Mouse (Mus musculus): ENCODE measurements around the gene Col20a1.

Col20a1 gene

DNA sequence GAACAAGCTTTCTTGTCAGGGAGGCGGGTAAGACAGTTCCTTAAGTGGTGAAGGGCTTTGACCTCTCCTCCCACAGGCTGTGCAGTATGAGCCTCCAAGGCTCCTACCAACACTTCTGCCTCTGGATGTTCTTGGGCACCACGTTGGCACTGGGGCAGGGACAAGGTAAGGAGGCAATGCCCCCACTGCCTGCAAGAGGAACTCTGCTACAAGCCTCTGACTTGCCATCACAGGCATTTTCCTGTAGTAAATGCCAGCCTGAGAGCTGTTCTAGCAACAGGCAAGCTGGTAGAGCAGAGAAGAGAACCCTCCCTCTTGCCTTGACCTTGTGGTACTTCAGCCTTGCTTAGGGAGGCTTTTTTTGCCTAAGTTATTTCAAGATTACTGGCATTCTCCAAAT lies at the start of gene Col20a1:
TSS of gene Col20a1 (plus strand) at position 87 of the 400 bp plus-strand sequence.
- in situ Hi-C loops (cut with MseI, MboI) = no loop called here

DNA sequence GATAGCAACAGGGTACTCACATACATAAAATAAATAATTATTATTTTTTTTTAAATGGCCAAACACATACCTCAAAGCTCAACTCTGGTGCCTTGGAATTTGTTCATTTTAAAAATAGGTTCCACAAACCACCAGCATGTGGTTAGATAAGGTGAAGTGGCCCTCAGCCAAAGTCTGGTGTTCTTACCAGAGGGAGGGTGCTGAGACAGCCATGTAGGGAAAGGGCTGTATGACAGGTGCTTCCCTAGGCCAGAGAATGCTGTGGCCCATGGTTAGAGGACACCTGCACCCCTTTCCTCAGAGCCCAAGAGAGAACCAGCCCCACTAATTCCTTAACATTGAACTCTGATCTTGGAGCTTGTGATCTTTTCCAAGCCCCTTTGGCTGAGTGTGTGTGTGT lies 46.1 kb upstream of the Col20a1 start:
- in situ Hi-C loops (cut with MseI, MboI) = no loop called here

DNA sequence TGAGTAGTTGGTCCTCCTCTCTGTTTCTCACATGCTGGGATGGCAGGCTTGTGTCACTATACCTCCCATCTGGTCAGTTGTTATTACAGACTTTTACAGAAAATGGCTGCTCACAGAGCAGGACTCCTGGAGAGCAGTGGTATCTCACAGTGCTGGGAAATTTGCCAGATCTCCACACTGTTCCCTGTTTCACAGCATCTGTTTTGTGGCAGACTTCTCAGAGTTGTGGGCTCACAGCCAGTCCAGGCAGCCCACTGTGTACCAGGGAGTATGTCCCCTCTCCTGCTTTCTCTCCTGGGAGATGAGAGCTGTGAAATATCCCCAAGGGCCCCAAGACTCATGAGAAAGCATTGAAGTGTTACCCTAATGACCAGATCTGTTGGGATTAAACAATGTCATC lies 44.5 kb upstream of the Col20a1 start:
- in situ Hi-C loops (cut with MseI, MboI) = no loop called here

DNA sequence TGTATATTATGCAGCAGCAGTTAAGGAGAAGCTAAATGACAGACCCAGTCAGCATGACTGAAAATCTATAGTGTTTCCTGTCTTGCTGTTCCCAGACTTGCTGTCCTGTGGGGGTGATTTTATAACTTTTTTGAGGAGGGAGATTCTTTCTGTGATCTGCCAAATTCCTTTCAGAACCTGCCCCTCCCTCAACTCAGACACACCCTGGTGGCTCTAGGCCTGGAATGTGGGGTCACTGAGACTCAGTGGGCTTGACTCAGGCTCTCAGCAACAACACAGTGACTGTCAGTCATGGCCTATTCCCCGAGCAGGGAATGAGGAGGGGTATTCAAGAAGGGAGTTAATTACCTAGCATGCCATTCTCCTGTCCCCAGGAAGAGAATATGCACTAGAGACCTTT lies 36.4 kb upstream of the Col20a1 start:
- in situ Hi-C loops (cut with MseI, MboI) = no loop called here

DNA sequence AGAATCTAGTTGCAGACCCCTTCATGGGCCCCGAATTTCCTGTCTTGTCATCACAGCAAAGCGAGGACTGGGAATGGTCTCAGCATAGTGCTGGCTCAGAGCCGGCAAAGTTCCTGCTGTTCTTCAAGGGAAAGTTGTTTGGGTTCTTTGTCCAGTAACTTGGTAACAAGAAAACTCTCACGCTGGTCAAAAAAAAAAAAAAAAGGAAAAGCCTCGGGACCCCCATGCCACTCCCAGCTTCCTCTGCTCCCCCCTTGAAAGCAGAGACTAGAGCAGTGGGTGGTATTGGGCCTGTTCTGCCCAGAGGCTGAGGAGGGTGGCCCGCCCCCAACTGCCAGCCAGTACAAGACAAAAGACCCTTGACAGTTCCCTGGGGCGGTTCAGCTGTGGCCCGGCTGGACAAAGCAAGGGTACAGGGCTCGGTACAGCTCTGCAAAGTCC lies 33.6 kb upstream of the Col20a1 start:
- in situ Hi-C loops (cut with MseI, MboI) = no loop called here

DNA sequence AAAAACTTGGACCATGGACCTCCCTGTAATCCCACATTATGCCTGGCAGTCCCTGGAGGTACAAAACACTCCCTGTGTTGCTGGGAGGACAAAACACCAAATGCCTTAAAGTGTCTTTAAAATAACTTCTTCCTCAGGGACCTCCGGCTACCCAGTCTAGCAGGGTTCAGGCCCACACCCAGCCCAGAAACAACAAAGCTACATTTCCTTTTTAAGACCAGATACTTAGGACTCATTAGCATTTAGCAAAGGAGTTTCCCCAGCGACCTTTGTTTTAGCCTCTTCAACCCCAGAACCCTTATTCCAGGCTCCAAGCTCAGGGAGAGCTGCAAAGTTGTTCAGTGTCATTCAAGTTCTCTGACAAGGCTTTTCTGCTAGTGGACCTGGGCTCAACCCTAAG lies 32.7 kb upstream of the Col20a1 start:
- in situ Hi-C loops (cut with MseI, MboI) = no loop called here

DNA sequence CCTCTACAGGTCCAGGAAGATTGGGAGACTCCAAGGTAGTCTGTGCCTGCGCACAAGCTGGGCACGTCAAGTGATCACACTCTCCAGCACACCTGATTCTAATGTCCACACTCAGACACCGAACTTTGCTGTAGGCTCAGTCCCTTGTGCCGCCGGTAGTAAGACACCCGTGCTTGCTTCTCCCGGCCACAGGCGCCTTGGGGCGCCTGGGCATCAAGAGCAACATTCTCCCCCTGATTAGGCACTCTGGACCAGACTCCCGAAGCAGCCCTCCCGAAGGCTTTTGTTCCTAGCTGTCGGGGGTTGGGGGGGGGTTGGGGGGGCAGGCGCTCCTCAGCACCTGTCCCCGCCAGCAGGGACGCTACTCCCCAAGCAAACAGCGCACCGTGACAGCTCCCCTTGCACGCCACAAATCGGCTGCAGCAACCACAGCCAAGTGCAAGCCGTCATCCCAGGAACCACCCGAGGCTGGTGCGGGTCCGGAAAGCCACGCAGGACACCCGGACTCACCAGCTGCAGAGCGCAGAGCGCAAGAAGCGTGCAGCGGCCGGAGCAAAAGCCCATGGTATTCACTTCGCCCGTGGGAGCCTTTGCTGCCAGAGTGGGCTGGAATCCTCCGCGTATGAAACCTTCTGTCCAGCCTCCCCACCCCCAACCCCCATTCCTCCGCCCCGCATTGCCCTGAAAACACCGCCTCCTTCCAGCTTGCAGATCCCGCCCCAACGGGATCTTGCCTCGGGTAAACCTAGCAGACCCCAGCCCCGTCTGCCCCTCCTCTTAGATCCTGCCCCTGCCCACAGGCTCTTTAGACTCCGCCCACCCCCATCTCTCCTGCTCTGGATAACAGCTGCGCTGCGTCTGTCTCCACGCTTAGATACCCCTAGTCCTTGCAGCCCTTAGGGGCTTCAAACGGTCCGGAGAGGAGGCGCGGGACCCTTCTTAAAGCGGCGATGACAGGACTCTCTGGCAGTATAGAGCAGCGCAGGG lies 32.0 kb upstream of the Col20a1 start, which contains the start of gene Nkain4:
TSS of gene Nkain4 (minus strand) at position 639 of the 987 bp plus-strand sequence.
- in situ Hi-C loops (cut with MseI, MboI) = no loop called here

DNA sequence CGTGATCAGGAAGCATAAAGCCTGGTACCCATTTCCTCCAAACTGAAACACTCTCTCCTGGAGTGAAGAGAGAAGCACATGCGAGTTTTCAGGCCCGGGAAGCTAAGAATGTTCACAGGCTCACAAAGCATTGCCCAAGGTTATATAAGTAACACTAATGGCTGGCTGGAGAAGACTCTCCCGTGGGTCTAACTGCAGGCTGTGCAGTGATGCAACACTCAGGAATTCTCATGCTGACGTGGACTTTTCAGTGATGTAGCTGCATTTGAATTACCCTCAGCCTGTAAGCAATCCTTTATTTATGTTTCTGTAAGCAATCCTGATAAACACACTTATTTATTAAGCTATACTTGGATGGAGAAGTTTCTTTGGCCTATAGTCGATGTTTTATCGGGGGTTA lies 26.7 kb upstream of the Col20a1 start:
- in situ Hi-C loops (cut with MseI, MboI) = loop anchor here (5.0 kb wide), 2 partner anchors 32 to 37 kb away; partner anchors contain the start of genes Birc7 (in 1 of the 2) and Ythdf1 (in 1 of the 2)

DNA sequence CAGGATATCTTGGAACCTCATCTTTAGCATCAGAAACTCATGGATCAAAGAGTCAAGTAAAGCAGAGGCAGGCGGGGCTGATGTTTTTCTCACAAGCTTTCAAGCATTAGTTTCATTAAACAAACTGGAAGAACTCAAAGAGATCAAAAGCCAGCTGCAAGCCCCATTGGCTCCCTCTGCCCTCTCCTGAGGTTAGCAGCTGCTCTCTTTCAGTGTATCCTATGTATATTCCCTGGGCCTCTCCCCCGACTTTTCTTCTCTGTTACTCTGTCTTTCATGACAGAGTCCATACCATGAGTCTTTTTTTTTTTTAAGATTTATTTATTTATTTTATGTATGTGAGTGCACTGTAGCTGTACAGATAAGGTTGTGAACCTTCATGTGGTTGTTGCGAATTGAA lies 26.1 kb upstream of the Col20a1 start:
- in situ Hi-C loops (cut with MseI, MboI) = loop anchor here (5.0 kb wide), 2 partner anchors 33 to 38 kb away; partner anchors contain the start of genes Birc7 (in 1 of the 2) and Ythdf1 (in 1 of the 2)

DNA sequence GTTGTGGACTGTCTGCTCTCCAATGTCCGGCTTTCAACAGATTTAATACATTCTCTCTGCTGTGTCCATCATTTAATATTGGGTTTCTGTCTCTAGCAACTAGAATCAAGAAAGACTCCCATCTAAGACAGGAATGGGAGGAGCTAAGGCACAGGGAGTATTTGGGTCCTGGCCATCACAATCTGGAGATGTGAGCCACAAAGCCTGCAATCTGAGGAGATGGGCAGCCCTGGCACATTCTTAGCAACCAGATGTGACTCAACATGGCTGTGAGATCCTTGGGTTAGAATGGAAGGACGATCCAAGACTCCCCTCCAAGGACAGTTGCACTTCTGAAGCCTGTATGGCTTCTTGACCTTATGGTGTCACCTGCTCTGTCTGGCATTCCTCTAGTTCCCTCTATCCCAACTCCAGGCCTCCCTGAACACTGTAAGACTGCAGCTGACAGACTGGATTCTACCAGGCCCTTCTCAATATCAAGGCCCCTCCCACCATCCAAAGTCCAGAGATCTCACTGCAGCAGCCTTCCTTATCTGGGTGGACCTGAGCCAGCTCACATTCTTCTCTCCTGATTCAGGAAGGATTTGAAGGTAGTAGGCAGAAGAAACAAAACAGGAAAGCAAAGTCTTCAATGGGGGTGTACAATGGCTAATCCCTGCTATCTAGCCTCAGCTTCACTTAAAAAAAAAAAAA lies 23.6 kb upstream of the Col20a1 start:
- in situ Hi-C loops (cut with MseI, MboI) = loop anchor here (5.0 kb wide), 2 partner anchors 35 to 40 kb away; partner anchors contain the start of genes Birc7 (in 1 of the 2) and Ythdf1 (in 1 of the 2)

DNA sequence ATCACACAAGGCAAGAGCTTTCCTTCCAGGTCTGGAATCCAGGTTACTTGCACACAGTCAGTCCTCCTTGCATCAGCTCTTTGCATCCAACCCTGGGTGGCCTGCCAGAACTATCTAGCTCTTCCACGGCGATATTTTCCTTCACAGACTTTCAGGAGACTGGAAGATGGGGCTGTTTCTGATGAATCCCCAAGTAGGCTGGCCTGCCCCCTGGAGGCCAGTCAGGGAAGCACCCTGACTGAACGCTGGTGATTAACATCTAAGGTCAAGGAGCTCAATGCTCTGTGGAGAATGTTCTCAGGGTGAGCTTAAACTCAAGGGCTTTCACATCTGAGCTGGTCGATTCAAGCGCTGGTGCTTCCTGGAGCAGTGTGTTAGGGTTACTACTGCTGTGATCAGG lies 22.4 kb upstream of the Col20a1 start:
- in situ Hi-C loops (cut with MseI, MboI) = loop anchor here (5.0 kb wide), 2 partner anchors 37 to 42 kb away; partner anchors contain the start of genes Birc7 (in 1 of the 2) and Ythdf1 (in 1 of the 2)

DNA sequence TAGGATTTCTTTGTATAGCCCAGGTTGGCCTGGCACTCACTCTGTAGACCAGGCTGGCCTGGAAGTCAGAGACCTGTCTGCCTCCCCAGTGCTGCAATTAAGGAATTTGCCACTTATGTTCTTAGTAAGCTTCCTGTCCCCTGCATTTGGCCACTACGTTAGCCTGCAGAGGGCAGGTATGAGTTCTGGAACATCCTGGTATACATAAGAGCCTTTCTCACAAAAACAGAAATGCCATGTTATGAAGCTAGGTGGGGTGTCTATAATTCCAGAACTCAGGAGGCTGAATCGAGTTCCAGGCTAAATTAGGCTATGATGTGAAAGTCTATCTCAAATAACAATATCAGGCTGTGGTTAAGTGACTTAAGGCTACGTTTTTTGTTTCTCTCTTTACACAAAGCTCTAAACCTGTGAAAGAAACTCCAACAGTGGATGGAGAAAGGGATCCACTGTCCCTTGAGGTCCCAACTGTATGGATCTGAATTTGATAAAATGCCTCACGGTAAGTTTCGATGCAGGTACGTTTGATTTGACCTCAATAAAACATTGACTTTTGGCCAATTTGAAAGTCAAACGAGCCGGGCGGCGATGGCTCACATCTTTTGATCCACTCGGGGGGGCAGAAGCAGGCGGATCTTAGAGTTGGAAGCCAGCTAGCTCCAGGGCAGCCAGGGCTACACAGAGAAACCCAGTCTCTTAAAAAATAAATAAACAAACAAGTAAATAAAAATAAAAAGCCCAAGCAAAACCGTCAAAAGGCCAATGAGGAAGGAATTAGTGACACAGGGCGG lies 20.0 kb upstream of the Col20a1 start:
- in situ Hi-C loops (cut with MseI, MboI) = no loop called here

DNA sequence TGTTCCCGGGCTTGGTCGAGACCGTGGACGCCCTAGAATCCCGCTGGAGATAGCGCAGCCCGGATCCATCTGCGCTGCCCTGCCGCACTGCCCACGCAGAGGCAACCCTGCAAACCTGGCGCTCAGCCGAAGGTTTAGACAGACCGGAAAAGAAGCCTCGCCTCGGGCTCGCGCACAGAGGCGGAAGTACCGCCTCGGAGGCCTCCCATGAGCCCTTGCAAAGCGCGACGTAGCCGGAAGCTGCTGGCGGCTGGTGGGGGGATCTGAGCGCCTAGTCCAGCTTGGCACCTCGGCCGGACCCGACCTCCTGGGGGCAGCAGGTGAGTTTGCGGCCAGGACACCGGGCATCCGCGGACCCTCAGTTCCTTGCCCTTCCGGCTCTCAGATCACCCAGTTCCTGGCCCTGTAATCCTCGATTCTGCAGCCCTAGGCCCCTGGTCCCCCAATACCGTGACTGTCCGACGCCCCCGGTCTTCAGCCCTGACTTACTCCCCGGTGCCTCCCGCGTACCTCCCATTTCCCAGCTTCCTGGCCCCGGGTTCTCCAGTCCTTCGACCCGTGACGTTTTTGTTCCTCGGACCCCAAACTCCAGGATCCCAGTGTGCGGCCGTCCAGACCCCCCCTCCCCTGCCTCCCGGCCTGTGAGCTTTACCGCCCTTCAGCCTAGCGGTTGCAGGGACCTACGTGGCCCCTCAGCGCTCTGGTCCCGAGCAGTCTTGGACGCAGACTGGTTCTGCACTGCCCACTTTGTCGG lies 19.1 kb upstream of the Col20a1 start, which contains the start of gene Arfgap1:
TSS of gene Arfgap1 (plus strand) at position 216 of the 754 bp plus-strand sequence.
- in situ Hi-C loops (cut with MseI, MboI) = no loop called here

DNA sequence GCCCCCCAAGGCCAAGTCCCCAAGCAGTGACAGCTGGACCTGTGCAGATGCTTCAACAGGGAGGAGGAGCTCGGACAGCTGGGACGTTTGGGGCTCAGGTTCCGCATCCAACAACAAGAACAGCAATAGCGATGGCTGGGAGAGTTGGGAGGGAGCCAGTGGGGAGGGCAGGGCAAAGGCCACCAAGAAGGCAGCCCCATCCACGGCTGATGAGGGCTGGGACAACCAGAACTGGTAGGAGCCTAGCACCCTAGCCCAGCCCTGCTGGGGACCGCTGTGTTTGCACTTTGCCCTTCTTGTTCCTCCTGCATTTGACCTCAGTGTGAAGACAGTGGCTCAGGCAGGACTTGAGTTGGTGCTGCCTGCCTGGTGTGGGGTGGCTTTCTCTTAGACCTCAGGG lies 5.2 kb upstream of the Col20a1 start:
- in situ Hi-C loops (cut with MseI, MboI) = no loop called here

DNA sequence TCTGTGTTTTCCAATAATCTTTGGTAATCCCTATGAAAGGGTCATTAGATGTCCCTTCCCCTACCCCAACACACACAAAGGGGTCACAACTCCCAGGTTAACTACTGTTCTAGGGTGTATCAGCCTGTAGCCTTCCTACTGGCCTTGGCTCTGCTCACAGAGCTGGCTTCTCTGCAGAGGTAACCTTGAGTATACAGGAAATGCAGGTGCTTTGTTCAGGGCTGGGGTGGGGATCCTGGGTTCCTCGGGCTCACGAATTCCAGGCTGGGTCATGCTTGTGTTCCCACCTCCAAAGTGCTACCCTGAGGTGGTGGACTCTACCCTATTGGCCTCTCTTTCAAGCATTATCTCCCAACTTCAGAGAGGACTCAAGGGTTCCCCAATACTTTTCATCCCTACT lies 700 bp upstream of the Col20a1 start:
- in situ Hi-C loops (cut with MseI, MboI) = no loop called here

DNA sequence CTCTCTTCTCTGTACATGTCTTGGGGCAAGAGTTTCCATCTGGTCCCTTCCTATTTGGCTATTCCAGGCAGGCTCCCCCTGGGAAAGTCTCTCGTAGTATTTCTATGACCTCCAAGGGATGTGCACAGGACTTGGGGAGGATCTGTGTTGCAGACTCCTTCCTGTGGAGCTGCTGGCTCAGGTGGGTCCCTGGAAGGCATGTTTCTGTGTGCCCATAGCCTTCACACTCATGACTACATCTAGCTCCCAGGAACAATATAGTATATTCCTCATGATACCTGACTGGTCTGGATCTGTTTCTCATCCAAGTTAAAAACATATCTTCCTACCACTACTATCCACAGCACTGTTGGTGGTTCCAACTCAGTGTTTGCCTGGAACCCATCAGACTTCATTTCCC lies 666 bp downstream of the Col20a1 start:
- in situ Hi-C loops (cut with MseI, MboI) = no loop called here

DNA sequence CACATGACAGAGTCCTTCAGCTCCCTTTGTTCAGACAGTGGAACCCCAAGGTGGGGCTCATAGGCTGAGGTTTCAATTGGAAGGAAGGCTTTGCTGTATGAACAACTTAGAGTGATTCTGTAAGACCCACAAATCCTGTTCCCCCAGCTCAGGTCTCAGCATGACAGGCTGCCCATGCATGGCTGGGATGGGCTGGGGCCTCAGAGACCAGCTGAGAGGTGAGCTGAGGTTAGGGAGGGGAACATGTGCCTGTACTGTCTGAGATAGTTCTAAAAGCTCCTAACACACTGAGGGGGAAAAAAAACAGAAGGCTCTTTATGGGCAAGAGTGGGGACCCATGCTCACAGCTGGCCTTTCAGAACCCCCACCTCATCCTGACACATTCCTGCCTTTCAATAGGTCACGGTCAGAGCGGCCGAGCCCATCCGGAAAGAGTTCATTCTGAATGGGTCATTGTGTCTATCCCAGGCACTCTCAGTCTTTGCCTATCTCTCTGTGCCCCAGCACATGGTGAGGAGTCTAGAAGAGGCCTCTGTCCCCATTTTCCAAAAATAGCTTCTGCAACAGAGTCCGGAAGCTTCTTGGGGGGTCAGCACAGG lies 1.2 kb downstream of the Col20a1 start:
- in situ Hi-C loops (cut with MseI, MboI) = no loop called here

DNA sequence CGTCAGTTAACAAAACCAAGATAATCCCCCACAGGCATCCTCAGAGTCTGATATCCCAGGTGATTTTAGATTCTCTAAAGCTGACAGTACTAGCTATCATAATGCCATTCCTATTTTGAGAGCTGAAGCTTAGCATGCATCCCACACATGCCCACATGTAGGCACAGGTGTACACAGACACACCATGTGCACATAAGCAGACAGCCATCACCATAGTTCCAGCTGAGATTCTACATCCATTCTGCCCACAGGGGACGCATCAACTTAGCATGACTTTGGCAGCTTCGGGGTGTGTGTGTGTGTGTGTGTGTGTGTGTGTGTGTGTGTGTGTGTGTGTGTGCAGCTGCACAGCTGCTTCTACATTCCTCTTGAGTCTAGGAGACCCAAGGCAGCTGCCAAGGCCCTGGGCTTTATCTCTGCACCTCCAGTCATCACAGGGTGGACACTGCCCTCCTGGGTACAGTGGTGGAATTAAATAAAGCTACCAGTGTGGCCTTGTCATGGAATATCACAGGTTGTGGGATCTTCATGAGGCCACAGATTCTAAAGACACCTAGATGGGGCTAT lies 2.1 kb downstream of the Col20a1 start:
- in situ Hi-C loops (cut with MseI, MboI) = no loop called here

DNA sequence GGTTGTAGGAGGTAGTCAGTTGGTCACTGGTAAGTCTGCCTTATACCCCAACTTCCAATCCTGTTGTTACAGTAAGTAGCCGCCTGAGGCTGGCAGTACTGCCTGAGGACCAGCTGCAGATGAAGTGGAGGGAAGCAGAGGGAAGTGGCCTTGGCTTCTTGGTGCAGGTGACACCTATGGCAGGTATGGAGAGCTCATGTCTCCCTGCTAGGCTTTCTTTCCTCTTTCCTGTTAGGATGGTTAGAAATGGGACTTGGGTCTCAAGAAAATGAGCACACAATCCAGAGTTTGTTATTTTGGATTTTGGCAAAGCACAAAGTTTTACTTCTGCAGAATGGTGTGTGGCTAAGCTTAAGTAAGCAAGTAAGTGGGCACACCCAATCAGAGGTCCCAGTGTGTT lies 2.6 kb downstream of the Col20a1 start:
- in situ Hi-C loops (cut with MseI, MboI) = no loop called here

DNA sequence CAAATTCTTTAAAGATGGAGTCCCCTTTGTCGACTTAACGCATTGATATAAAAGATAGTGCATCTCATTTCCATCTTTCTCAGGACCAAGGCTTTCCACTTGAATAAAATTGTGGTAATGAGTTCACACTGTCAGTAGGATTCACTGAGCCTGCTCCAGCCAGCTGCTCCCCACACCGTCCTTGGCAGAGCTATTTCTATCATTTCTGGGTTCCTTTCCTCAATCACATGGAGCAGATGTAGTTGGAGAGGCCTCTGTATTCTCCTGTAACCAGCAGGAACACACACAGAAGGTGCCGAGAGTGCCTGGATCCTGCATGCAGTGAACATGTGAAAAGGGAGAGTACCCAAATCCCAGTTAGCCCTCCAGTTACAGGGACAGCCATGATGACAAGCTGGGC lies 4.0 kb downstream of the Col20a1 start:
- in situ Hi-C loops (cut with MseI, MboI) = loop anchor here in 1 of 2 experiments (5.0 kb wide), 1 partner anchor 72 kb away; no protein-coding TSS in a partner anchor
